Mouse (Mus musculus) bone marrow, adult 2 months (tissue): ENCODE data around the gene Cd47. TPM values are rescaled to one million over a fixed set of nuclear protein-coding genes. Genes with fewer than 3 reads are reported as not detected.

Experiments
- H3K27ac ChIP-seq: fragments of 200-500 bp; 2 replicates; pipeline ENCODE4 v1.5.1; 2012; ENCODE audit warnings: low read depth, mild to moderate bottlenecking, control low read depth, inconsistent platforms, low read length; ENCODE audit not compliant: control insufficient read depth, poor library complexity, insufficient read depth
- H3K4me1 ChIP-seq: fragments of 200-500 bp; 2 replicates; pipeline ENCODE4 v1.6.1; 2011; ENCODE audit warnings: low read length; ENCODE audit not compliant: control insufficient read depth, insufficient read depth
- H3K4me3 ChIP-seq: fragments of 200-500 bp; replicated peaks from 2 replicates; pipeline ENCODE3; 2011; ENCODE audit warnings: mild to moderate bottlenecking, low read depth, low read length, control low read depth; ENCODE audit not compliant: control insufficient read depth
- CTCF ChIP-seq: fragments of 200-500 bp; IDR thresholded peaks from 2 replicates; pipeline ENCODE4 v1.5.1; 2011; ENCODE audit warnings: low read length, control low read depth; ENCODE audit not compliant: control insufficient read depth, insufficient read depth
- POLR2A ChIP-seq: fragments of 200-500 bp; IDR thresholded peaks from 2 replicates; pipeline ENCODE4 v1.6.1; 2011; ENCODE audit warnings: low read depth, mild to moderate bottlenecking, control low read depth, low read length, borderline replicate concordance; ENCODE audit not compliant: control insufficient read depth
- WGBS: fragments of 180-500 bp; shearing (Covaris S2); methylation state at CpG from one replicate; pipeline ENCODE4 v1.1.7; 2018; 5-methylcytosine and 5-hydroxymethylcytosine counted together
- polyA plus RNA-seq: library from polyadenylated mRNA; stranded (reverse); fragments of >200 nt; gene quantifications from 2 replicates; pipeline ENCODE4 v1.2.4, GENCODE M21; 2011; ENCODE audit warnings: low replicate concordance; ENCODE audit not compliant: missing spikeins, insufficient read depth, insufficient read length

Gene Cd47
- polyA plus RNA-seq, 1 experiment, result 159 TPM

- WGBS, result 88% methylated on average over 1 of the region's 1 CpGs
- Histone ChIP-seq H3K4me1 (peaks cover 1% of the 10 kb centered on the region; the same call in 1 of the 2 replicates), H3K4me3 (no peak overlapping the region), H3K27ac (no peak overlapping the region)
- no peak for TF ChIP-seq POLR2A
- no peak for TF ChIP-seq CTCF
Observed at GRCm38 (mm10) chr16:49941031-49941430, 140.7 kb downstream of the Cd47 start.

GRCm38 (mm10) chr16:49943726-49944125 lies 143.4 kb downstream of the Cd47 start:
- WGBS, result 72% methylated on average over 1 of the region's 1 CpGs
- Histone ChIP-seq H3K4me3 (no peak overlapping the region), H3K27ac (no peak overlapping the region), H3K4me1 (no peaks in the 10 kb centered on the region; the same call in 1 of the 2 replicates)
- TF ChIP-seq POLR2A (no peak), CTCF (no peak)

GRCm38 (mm10) chr16:49945084-49945483 lies 144.8 kb downstream of the Cd47 start:
- Histone ChIP-seq H3K27ac (no peak overlapping the region), H3K4me3 (no peak overlapping the region), H3K4me1 (no peaks in the 10 kb centered on the region; the same call in 1 of the 2 replicates)
- 79% methylated on average over 5 of the region's 5 CpGs for WGBS
- TF ChIP-seq CTCF, result no peak
- no peak for TF ChIP-seq POLR2A

GRCm38 (mm10) chr16:49947049-49947448 lies 146.7 kb downstream of the Cd47 start:
- 81% methylated on average over 3 of the region's 3 CpGs for WGBS

GRCm38 (mm10) chr16:49947610-49948009 lies 147.3 kb downstream of the Cd47 start:
- TF ChIP-seq CTCF (no peak), POLR2A (no peak)
- 94% methylated on average over 7 of the region's 7 CpGs for WGBS

More at GRCm38 (mm10) chr16:49947049-49947448, 146.7 kb downstream of the Cd47 start:
- TF ChIP-seq POLR2A (no peak), CTCF (no peak)
- Histone ChIP-seq H3K27ac (no peak overlapping the region), H3K4me3 (no peak overlapping the region), H3K4me1 (no peaks in the 10 kb centered on the region; the same call in 1 of the 2 replicates)

GRCm38 (mm10) chr16:49948287-49948686 lies 148.0 kb downstream of the Cd47 start:
- Histone ChIP-seq H3K4me1 (no peaks in the 10 kb centered on the region; the same call in 1 of the 2 replicates), H3K4me3 (no peak overlapping the region), H3K27ac (no peak overlapping the region)
- TF ChIP-seq POLR2A (no peak), CTCF (no peak)
- WGBS, result 80% methylated on average over 3 of the region's 3 CpGs

More at GRCm38 (mm10) chr16:49947610-49948009, 147.3 kb downstream of the Cd47 start:
- Histone ChIP-seq H3K4me3 (no peak overlapping the region), H3K4me1 (no peaks in the 10 kb centered on the region; the same call in 1 of the 2 replicates), H3K27ac (no peak overlapping the region)

- Histone ChIP-seq H3K27ac (no peak overlapping the region), H3K4me3 (no peak overlapping the region), H3K4me1 (no peaks in the 10 kb centered on the region; the same call in 1 of the 2 replicates)
- WGBS, result 76% methylated on average over 4 of the region's 4 CpGs
- TF ChIP-seq CTCF (no peak), POLR2A (no peak)
Observed at GRCm38 (mm10) chr16:49949261-49949660, 148.9 kb downstream of the Cd47 start.

- TF ChIP-seq CTCF (no peak), POLR2A (no peak)
- WGBS, result 76% methylated on average over 2 of the region's 2 CpGs
- H3K4me3 ChIP-seq, result no peak overlapping the region
- no peak overlapping the region for H3K27ac ChIP-seq
- H3K4me1 ChIP-seq, result no peaks in the 10 kb centered on the region; the same call in 1 of the 2 replicates
Observed at GRCm38 (mm10) chr16:49950340-49950739, 150.0 kb downstream of the Cd47 start.

GRCm38 (mm10) chr16:49951288-49951691 lies 151.0 kb downstream of the Cd47 start:
- TF ChIP-seq POLR2A (no peak), CTCF (no peak)
- no peak overlapping the region for H3K27ac ChIP-seq
- 74% methylated on average over 2 of the region's 2 CpGs for WGBS
- H3K4me1 ChIP-seq, result no peaks in the 10 kb centered on the region
- no peak overlapping the region for H3K4me3 ChIP-seq
